Mouse (Mus musculus) skeletal muscle tissue, adult 2 months (tissue): Measurements from ENCODE around the gene Rho.

Experiments used
- DNase-seq: peaks from one replicate; pipeline ENCODE4 v3.0.0-alpha.2; 2012; ENCODE audit warnings: low read depth, low spot score

The Rho gene

GRCm38 (mm10) chr6:115975606-115976005 is 44.1 kb downstream of the Rho start:
- no peak for DNase-seq

GRCm38 (mm10) chr6:115977810-115978209 is 46.3 kb downstream of the Rho start:
- DNase-seq, result no peak

- DNase-seq, result no peak
These were observed 47.0 kb downstream of the Rho start for GRCm38 (mm10) chr6:115978596-115978995.

GRCm38 (mm10) chr6:115982889-115983288 is 51.3 kb downstream of the Rho start:
- DNase-seq, result no peak

GRCm38 (mm10) chr6:115983306-115984038 is 51.9 kb downstream of the Rho start:
- no peak for DNase-seq

GRCm38 (mm10) chr6:115984580-115984979 is 53.0 kb downstream of the Rho start:
- DNase-seq, result no peak

- no peak for DNase-seq
These were observed 54.1 kb downstream of the Rho start for GRCm38 (mm10) chr6:115985622-115986021.

- DNase-seq, result no peak
These were observed 55.0 kb downstream of the Rho start for GRCm38 (mm10) chr6:115986472-115987095.

- no peak for DNase-seq
These were observed 55.7 kb downstream of the Rho start for GRCm38 (mm10) chr6:115987096-115987747.

GRCm38 (mm10) chr6:115989032-115989431 is 57.5 kb downstream of the Rho start:
- no peak for DNase-seq

- DNase-seq, result no peak
These were observed 58.1 kb downstream of the Rho start for GRCm38 (mm10) chr6:115989607-115990006.
